Mouse (Mus musculus) heart, embryonic 14.5 days (tissue): ENCODE data around the gene Ctnna3. TPM values are rescaled to one million over a fixed set of nuclear protein-coding genes. Genes with fewer than 3 reads are reported as not detected.

Source experiments
- ATAC-seq: fragments of 200-750 bp; cut with Nextera tagmentation; 2 replicates; pipeline ENCODE4 v1.8.0; 2017; ENCODE audit warnings: low read depth, moderate TSS enrichment; ENCODE audit not compliant: insufficient number of reproducible peaks, insufficient read depth, low FRiP score
- H3K27ac ChIP-seq, 2 experiments: fragments of 200-500 bp in 1 of 2; fragments of 300-500 bp in 1 of 2; sonication (generic) in 1 of 2; replicated peaks in 1 of 2; 2 replicates each; pipeline ENCODE4 v1.5.1; 2012 to 2014; ENCODE audit warnings: low read depth in 2 of 2, low read length in 2 of 2, control low read depth in 1 of 2, mild to moderate bottlenecking in 1 of 2, mixed read lengths in 1 of 2; ENCODE audit not compliant: control insufficient read depth in 1 of 2, insufficient read depth in 1 of 2
- H3K27me3 ChIP-seq: fragments of 300-500 bp; sonication (generic); 2 replicates; pipeline ENCODE4 v1.6.1; 2014; ENCODE audit warnings: mild to moderate bottlenecking, low read length, control low read depth; ENCODE audit not compliant: control insufficient read depth, insufficient read depth
- H3K36me3 ChIP-seq: fragments of 300-500 bp; sonication (generic); 2 replicates; pipeline ENCODE4 v1.6.1; 2014; ENCODE audit warnings: mild to moderate bottlenecking, control low read depth, low read length, mixed read lengths; ENCODE audit not compliant: control insufficient read depth, insufficient read depth
- H3K4me1 ChIP-seq, 2 experiments: fragments of 200-500 bp in 1 of 2; fragments of 300-500 bp in 1 of 2; sonication (generic) in 1 of 2; 2 replicates each; pipeline ENCODE4 v1.6.1; 2012 to 2014; ENCODE audit warnings: low read length in 2 of 2, control low read depth in 1 of 2, mixed read lengths in 1 of 2; ENCODE audit not compliant: control insufficient read depth in 2 of 2, insufficient read depth in 2 of 2
- H3K4me2 ChIP-seq: fragments of 300-500 bp; sonication (generic); 2 replicates; pipeline ENCODE4 v1.6.1; 2014; ENCODE audit warnings: mild to moderate bottlenecking, low read length
- H3K4me3 ChIP-seq, 2 experiments: fragments of 200-500 bp in 1 of 2; fragments of 300-500 bp in 1 of 2; sonication (generic) in 1 of 2; 2 replicates each; pipeline ENCODE4 v1.5.1; 2012 to 2014; ENCODE audit warnings: low read length in 2 of 2, mild to moderate bottlenecking in 2 of 2, control low read depth in 1 of 2, low read depth in 1 of 2, moderate library complexity in 1 of 2; ENCODE audit not compliant: control insufficient read depth in 1 of 2, insufficient read depth in 1 of 2
- H3K9ac ChIP-seq: fragments of 300-500 bp; sonication (generic); 2 replicates; pipeline ENCODE4 v1.6.1; 2014; ENCODE audit warnings: mild to moderate bottlenecking, low read length
- H3K9me3 ChIP-seq: fragments of 300-500 bp; sonication (generic); 2 replicates; pipeline ENCODE4 v1.6.1; 2016; ENCODE audit warnings: low read length, control low read depth; ENCODE audit not compliant: control insufficient read depth
- WGBS: fragments of 180-500 bp; shearing (Covaris S2); extraction: QIAGEN DNeasy Blood & Tissue Kit; methylation state at CpG from one replicate; pipeline ENCODE4 v1.1.7; 2014; 5-methylcytosine and 5-hydroxymethylcytosine counted together
- polyA plus RNA-seq: library from polyadenylated mRNA; unstranded; fragments of >200 nt; fragmentation: Nextera tagmentation; extraction: Ambion mirVana; gene quantifications from 2 replicates; pipeline ENCODE4 v1.2.1, GENCODE M21; 2014

Gene Ctnna3
- polyA plus RNA-seq, 1 experiment from 2014 or later: 29.4 TPM

DNA sequence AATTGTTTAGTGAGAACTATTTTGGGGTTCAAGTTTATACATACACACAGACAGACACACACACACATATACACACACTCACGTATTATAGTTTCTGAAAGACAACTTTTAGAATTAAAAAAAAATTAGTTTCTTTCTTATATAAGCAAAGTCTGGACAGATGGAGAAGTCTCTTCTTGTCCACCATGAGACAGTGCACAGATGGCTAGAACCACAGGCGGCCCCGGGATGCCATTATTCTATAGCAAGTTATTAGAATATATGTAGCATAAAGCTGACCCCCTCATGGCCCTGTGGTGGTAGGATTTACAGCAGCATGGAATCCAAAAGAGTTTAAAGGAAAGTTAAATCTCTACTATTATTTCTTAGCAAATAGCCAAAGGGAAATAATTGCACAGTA is 223.7 kb downstream of the Ctnna3 start:
- WGBS: 90% methylated on average over 3 of the region's 3 CpGs
- Histone ChIP-seq H3K9ac (no peak overlapping the region), H3K4me2 (no peak overlapping the region), H3K36me3 (0 out of 2 replicates have a peak, but pooled peaks cover 4% of the 10 kb centered on the region), H3K27ac (no peak overlapping the region), H3K4me3 (no peak overlapping the region), H3K9me3 (no peaks in the 10 kb centered on the region), H3K27me3 (no peaks in the 10 kb centered on the region), H3K4me1 (0 out of 4 replicates have a peak, but pooled peaks cover 0 to 5% of the 10 kb centered on the region in 2 experiments)
- no peak for ATAC-seq

DNA sequence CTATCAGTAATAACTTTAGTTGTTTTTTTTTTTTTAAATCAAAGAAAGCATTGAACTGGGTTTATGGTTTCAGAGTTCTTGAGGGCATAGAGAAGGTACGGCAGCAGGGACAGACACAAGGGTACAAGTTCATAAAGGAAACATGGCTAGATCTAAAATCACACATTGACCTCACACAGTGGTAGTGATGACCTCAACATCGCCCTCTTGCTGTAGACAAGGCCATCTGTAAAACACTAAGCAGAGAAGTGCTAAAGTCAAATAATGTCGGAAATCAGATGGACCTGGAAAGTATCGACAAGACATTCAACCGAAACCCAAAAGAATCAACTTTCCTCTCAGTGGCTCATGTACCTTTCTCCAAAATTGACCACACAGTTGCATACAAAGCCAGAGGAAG is 224.7 kb downstream of the Ctnna3 start:
- Histone ChIP-seq H3K36me3 (0 out of 2 replicates have a peak, but pooled peaks cover 4% of the 10 kb centered on the region), H3K4me2 (no peak overlapping the region), H3K9me3 (no peaks in the 10 kb centered on the region), H3K4me1 (0 out of 4 replicates have a peak, but pooled peaks cover 0 to 9% of the 10 kb centered on the region in 2 experiments), H3K27ac (no peak overlapping the region), H3K9ac (no peak overlapping the region), H3K4me3 (no peak overlapping the region), H3K27me3 (no peaks in the 10 kb centered on the region)
- WGBS: 86% methylated on average over 5 of the region's 5 CpGs
- no peak for ATAC-seq

DNA sequence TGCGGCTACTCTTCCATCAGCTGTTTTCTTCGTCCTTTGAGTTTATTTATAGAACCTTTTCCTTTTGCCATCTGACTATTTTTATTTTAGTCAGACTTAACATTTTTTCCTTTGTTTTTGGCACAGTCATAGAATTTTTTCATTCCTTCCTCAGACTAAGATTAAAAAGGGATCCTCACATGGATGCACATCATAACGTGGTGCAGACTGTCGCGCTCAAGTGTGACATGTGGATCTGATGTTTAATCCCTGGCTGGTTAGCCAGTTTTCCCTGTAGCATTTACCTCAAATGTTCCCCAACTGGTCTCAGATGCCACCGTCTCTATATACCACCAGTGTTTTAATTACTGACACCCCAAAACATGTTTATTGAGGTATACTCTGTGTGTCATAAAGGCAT is 246.4 kb downstream of the Ctnna3 start:
- WGBS: 81% methylated on average over 6 of the region's 6 CpGs
- no peaks in the 10 kb centered on the region for H3K27me3 ChIP-seq
- no peak overlapping the region for H3K27ac ChIP-seq
- no peak overlapping the region for H3K4me2 ChIP-seq
- H3K4me3 ChIP-seq: no peak overlapping the region
- H3K36me3 ChIP-seq: no peaks in the 10 kb centered on the region
- no peak for ATAC-seq
- no peak overlapping the region for H3K9ac ChIP-seq
- peaks cover 0 to 7% of the 10 kb centered on the region in 2 experiments; a peak in 1 of 4 replicates for H3K4me1 ChIP-seq
- H3K9me3 ChIP-seq: no peaks in the 10 kb centered on the region

DNA sequence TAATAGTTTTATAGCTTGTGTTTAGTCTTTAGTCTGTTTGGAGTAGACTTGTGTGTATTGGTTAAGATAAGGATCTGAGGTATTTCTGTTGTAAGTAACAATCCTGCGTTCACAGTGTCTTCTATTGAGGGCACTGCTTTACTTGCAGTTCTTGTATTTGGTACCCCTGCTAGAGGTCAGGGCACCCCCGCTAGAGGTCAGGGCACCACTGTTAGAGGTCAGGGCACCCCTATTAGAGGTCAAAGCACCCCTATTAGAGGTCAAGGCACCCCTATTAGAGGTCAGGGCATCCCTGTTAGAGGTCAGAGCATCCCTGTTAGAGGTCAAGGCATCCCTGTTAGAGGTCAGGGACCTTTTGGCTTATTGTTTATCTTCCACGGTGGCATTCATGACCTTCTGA is 259.3 kb downstream of the Ctnna3 start:
- no peaks in the 10 kb centered on the region for H3K27me3 ChIP-seq
- no peak overlapping the region for H3K27ac ChIP-seq
- H3K4me3 ChIP-seq: no peak overlapping the region
- no peak for ATAC-seq
- 60% methylated on average over 3 of the region's 3 CpGs for WGBS
- H3K4me2 ChIP-seq: no peak overlapping the region
- peaks cover under 1% of the 10 kb centered on the region; the same call in 1 of the 2 replicates for H3K36me3 ChIP-seq
- H3K9ac ChIP-seq: no peak overlapping the region
- H3K4me1 ChIP-seq: no peaks in the 10 kb centered on the region
- H3K9me3 ChIP-seq: no peaks in the 10 kb centered on the region

DNA sequence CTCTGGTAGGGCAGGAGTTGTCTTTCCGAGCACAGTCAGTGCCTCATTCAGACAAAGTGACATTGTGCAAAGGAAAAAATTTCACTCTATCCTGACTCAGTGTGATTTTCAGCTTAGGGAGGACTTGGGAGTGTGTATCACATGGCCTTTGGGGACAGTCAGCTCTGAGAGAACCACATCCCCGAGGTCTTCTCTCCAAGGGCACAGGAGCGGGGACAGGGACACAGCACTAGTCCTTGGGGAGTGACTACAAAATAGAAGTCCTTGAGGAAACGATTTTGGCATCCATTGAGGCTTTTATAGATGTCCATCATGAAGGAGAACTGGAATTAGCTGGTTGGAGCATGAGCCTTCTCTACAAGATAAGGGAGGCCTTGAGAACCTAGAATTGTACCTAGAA is 259.8 kb downstream of the Ctnna3 start:
- Histone ChIP-seq H3K36me3 (no peaks in the 10 kb centered on the region), H3K27ac (no peak overlapping the region), H3K27me3 (no peaks in the 10 kb centered on the region), H3K4me1 (no peaks in the 10 kb centered on the region), H3K9me3 (no peaks in the 10 kb centered on the region), H3K9ac (no peak overlapping the region), H3K4me3 (no peak overlapping the region), H3K4me2 (no peak overlapping the region)
- WGBS: 65% methylated on average over 4 of the region's 4 CpGs
- ATAC-seq: no peak

DNA sequence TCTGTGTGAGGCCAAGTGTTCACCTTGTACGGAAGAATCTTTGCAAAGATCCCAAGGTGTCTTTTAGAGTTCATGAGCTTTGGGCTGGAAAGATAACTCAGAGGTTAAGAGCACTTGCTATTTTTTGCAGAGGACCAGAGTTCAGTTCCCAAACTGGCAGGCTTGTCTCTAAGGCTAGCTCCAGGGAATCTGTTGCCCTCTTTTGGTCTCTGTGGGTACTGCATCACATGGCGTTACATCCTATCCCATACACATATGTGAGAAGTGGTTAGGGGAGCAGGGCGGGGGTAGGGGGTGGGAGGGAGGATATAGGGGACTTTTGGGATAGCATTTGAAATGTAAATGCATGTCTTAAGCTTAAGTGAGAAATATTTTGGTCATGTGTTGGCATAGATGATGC is 262.1 kb downstream of the Ctnna3 start:
- no peak overlapping the region for H3K27ac ChIP-seq
- no peaks in the 10 kb centered on the region for H3K9me3 ChIP-seq
- H3K4me1 ChIP-seq: no peaks in the 10 kb centered on the region
- H3K4me3 ChIP-seq: no peak overlapping the region
- no peak overlapping the region for H3K9ac ChIP-seq
- H3K27me3 ChIP-seq: no peaks in the 10 kb centered on the region
- ATAC-seq: no peak
- WGBS: 42% methylated on average over 3 of the region's 3 CpGs
- H3K4me2 ChIP-seq: no peak overlapping the region
- H3K36me3 ChIP-seq: 0 out of 2 replicates have a peak, but pooled peaks cover 3% of the 10 kb centered on the region

DNA sequence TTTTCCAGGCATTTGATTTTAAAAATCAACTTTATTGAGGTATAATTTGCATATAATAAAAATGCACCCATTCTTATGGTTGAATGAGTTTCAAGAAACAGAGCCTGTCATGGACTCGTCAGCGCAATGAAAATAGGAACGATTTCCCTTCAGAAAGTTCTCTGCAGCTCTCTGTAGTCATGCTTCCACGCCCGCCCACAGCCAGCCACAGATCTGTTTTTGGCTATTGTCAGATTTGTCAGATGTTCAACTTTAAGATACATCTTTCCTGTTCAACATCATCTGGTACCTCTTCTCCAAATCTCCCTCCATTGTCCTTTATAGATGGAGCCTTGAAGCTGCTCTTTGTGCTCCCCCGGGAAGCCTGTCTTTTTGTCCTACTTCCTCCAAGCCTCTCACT is 280.3 kb downstream of the Ctnna3 start:
- H3K27me3 ChIP-seq: no peaks in the 10 kb centered on the region
- no peak for ATAC-seq
- H3K4me3 ChIP-seq: no peak overlapping the region
- no peak overlapping the region for H3K27ac ChIP-seq
- no peaks in the 10 kb centered on the region for H3K9me3 ChIP-seq
- H3K4me1 ChIP-seq: peaks cover 2 to 10% of the 10 kb centered on the region in 2 experiments; a peak in 2 of 4 replicates
- H3K9ac ChIP-seq: no peak overlapping the region
- H3K36me3 ChIP-seq: no peaks in the 10 kb centered on the region
- no peak overlapping the region for H3K4me2 ChIP-seq
- 91% methylated on average over 6 of the region's 6 CpGs for WGBS

DNA sequence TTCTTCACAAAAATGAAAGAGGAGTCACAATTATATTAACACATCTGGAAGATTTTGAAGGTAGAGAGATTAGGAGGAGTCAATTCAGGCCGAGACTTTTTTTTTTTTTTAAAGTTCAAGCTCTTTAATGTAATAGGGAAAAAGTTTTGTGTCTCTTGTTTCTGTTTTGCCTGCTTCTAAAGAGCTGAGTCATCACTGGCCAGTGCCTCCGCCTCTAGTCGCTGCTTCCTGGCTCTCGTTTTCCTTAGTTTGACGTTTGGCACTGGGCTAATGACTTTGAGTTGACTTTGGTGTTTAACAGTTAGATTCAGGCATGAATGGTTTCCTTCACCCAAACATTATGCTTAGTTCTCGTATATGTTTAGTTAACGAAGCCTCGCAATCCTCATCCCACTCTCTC is 282.6 kb downstream of the Ctnna3 start:
- no peak for ATAC-seq
- Histone ChIP-seq H3K9me3 (no peaks in the 10 kb centered on the region), H3K27me3 (no peaks in the 10 kb centered on the region), H3K36me3 (no peaks in the 10 kb centered on the region), H3K4me2 (no peak overlapping the region), H3K27ac (no peak overlapping the region), H3K9ac (no peak overlapping the region), H3K4me3 (no peak overlapping the region), H3K4me1 (peaks cover 4 to 10% of the 10 kb centered on the region in 2 experiments; a peak in 3 of 4 replicates)
- 41% methylated on average over 8 of the region's 8 CpGs for WGBS
